Mouse (Mus musculus) spleen, adult 2 months (tissue): ENCODE measurements around the gene Sos2.

ENCODE experiments used
- CTCF ChIP-seq: fragments of 200-500 bp; IDR thresholded peaks from 2 replicates; pipeline ENCODE4 v1.5.1; 2011; ENCODE audit warnings: mild to moderate bottlenecking, inconsistent platforms; ENCODE audit not compliant: insufficient read depth, insufficient read length, insufficient replicate concordance; ENCODE audit errors: extremely low read depth
- POLR2A ChIP-seq: fragments of 200-500 bp; IDR thresholded peaks from 2 replicates; pipeline ENCODE4 v1.6.1; 2011; ENCODE audit warnings: low read depth, low read length, inconsistent platforms

GRCm38 (mm10) chr12:69645821-69646616, 35.6 kb downstream of the Sos2 start:
- TF ChIP-seq CTCF (no peak), POLR2A (no peak)
